Mouse (Mus musculus) kidney, postnatal 36 days (tissue): ENCODE results near the gene AU021092.
"Not testable (repeated sequence)": the region's sequence is repeated elsewhere in the genome, so short reads cannot be mapped to it uniquely, and the experiment has no call there.

ENCODE experiments used
- DNase-seq, 2 experiments: peaks; one replicate each; pipeline ENCODE4 v3.0.0; 2021 to 2022; ENCODE audit warnings: mixed read lengths in 2 of 2

AU021092 gene

DNA sequence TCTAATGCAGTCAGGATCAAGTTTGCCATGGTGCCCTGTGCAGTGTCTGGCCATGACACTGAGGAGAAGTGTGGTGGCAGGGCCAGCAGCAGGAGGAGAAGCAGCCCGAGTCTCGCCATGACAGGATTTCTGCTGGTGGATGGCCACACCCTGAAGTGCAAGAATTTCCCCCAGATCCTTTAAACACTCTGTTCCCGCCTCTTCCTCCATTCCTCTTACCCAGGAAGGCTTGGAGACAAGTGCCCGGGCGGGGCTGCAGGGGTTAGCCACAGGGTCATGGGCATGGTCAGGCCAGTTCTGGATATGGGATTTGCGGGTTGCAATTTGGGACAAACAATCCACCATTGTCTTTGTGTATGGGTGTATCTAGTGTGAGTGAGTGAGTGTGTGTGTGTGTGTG, at the start of gene AU021092:
Gene AU021092, minus strand, starts transcription at position 160 of the 400 bp plus-strand sequence.
- peak; percentile 64 to 66 for DNase-seq

- DNase-seq, result no peak
Measured at GRCm38 (mm10) chr16:5271411-5272035, 49.4 kb upstream of the AU021092 start.

DNA sequence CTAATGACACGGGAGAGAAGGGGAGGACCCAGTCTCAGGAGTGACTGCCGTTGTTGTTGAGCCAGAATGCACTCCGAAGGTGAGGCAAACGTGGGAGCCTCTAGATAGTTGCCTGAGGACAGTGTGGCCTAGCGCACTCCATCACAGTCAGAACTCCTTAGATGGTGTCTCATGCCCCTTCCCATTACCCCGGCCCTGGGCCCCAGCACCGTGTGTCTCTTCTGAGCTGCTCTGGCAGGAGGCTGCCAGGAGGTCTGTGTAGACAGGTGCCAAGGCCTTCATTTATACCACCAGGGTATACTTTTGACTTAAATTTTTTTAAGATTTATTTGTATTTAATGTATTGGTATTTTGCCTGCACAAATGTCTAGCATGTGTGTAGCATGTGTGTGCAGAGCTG, 41.8 kb upstream of the AU021092 start:
- no peak for DNase-seq

GRCm38 (mm10) chr16:5263156-5263555, 41.1 kb upstream of the AU021092 start:
- DNase-seq, result no peak

DNA sequence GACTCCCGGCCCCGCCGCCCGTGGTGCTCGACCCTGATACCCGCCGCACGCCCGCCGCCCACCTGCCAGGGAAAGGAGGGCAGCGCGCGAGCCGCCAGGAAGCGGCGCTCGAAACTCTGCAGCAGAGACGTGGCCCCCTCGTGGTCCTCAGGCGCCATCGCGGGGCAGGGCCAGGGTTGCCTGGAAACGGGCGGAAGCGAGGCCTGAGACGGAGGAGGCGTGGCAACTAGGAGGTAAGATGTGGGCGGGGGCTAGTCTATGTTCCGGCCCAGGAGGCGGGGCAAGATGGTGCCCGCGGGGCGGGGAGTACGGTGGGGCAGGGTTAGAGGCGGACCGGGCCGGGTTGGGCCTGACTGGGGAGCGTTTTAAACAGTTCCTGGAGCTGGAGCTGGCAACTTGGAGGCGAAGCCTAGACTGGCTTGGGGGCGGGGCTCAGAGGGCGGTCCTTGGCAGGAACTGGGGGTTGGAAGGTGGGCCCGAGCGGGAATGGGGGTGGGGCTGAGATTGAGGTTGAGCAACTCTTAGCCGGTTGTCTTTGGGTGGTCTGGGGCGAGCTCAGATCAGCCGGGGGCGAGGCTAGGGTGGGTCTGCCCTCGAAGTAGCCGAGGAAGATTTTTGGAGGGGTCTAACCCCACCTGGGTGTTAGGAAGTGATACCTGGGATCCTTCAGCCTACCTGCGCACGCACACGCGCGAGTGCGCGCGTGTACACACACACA, 33.8 kb upstream of the AU021092 start, which contains the start of gene Eef2kmt:
Gene Eef2kmt, minus strand, starts transcription at position 205 of the 718 bp plus-strand sequence.
- DNase-seq, result peak; percentile 99

GRCm38 (mm10) chr16:5255081-5255740, 33.1 kb upstream of the AU021092 start:
- DNase-seq, result peak in 1 of 2 experiments; percentile 36

- peak; percentile 79 to 87 for DNase-seq
Measured at GRCm38 (mm10) chr16:5254346-5255025, 32.4 kb upstream of the AU021092 start.

DNA sequence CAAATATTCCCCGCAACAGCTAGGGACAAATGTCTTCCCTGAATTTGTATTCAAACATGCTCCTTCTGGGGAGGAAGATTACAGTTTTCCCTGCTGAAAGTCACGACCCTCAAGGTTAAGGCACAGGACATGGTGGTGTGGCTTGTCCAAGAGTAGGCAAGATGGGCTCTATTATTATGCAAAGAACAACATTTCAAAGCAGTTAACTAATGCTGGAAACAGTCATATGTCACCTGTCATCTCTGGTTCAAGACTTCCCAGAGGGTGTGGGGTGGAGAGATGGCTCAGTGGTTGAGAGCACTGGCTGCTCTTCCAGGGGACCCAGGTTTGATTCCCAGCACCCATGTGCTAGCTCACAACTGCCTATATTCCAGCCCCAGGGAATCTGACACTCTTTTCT, 30.2 kb upstream of the AU021092 start:
- no peak for DNase-seq

DNA sequence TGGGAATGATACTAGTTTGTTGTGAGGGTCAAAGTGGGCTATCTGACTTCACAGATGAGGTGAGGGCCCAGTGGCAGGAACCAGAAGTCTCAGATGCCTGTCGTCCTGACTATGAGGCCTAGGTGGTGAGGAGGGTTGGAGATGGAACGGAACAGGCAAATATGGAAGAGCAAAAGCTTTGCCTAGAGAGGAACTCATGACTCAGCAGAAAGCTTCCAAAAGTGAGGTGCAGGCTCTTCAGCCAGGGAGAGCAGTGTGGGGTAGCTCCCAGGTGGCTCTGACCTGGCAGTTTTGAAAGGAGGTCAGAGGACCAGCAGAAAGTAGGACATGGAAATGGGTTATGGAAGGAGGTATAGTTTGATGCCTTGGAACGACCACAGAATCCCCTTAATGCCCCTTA, 28.8 kb upstream of the AU021092 start:
- DNase-seq, result no peak

DNA sequence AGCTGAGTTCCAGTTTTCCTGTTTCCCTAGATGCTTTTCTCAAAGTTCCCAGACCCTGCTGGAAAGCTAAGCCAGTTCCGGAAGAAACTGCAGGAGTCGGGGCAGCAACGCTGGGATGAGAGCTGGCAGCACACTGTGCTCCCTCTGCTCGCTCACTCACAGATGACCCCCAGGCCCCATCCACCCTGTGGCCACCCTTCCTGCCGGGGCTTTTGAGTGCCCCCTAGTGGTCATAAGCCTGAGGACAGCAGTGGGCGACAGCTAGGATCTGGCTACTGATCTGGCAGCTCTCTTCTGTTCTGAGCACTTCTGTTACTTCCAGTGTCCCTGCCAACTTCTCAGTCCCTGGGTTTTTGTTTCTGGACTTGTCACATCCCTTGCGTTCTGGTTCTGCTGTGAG, 22.3 kb upstream of the AU021092 start:
- peak; percentile 65 to 85 for DNase-seq

DNA sequence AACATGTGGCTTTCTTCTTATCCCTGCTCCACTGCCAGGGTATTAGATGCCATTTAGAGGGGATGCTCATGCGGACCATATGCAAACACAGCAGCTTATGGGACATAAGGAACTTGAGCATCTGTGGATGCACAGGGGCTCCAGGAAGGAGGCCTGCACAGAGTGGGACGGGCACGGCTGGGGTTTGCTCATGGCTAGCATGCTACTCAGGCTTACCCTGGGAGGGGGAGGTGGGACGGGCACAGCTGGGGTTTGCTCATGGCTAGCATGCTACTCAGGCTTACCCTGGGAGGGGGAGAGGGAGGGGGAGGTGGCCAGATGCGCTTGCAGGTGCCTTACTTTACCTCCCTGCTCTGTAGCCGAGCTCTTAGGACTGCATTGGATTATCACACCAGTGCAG, 20.8 kb upstream of the AU021092 start:
- DNase-seq, result no peak

DNA sequence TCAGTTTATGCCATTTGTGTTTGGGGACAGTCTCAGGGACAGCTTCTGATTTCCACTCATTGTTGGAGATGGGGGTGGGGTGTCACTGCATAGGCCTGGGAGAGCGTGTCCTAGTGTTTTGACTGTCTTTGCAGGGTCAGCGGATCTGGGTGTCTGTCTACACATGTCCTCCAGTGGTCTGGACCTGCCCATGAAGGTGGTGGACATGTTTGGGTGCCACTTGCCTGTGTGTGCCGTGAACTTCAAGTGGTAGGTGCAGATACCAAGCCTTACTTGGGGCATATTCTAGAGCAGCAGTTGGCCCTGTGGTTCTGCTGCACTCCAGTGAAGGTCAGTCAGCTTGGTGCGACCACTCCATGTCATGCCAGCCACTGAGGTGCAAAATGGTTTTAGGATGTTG, 20.3 kb upstream of the AU021092 start:
- DNase-seq, result no peak

DNA sequence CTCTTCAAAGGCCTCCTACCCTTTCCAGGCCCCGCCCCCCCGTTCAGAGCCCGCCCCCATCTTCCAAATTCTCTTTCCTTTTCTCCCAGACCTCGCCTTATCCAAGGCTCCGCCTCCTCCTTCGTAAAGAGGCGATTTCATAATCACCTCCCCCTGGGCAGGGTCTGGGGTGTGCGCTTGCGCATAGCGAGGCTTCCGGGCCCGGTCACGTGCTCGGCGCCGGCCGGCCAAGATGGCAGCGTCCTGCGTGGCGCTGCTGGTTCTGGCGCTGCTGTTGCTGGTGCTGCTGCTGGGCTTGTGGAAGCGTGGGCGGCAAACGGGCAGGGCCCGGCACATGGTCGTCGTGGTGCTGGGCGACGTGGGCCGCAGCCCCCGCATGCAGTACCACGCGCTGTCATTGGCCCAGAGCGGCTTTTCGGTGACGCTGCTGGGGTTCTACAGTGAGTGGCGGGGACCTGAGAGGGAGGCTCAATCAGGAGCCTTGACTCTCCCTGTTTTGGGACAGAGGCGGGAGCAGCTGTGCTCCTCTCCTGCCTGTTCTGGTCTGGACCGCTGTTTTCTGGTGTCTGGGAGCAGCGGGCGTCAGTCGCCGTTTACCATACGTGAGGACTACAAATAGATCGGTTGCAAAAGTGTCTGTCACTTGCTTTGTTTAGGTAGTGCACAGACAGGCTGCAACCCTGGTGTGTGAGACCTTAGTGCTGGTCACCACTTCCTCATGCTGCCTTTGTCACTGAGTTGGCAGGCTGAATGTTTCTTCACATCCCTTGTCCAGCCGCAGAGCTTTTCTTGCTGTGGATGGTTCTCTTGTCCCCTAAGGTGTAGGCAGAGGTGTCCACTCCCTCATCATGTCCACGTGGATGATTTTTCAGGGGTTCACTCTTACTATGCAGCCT, 11.6 kb upstream of the AU021092 start, which contains the start of gene Alg1:
Gene Alg1, plus strand, starts transcription at position 204 of the 896 bp plus-strand sequence.
- peak; percentile 95 to 97 for DNase-seq

GRCm38 (mm10) chr16:5232982-5233381, 10.9 kb upstream of the AU021092 start:
- DNase-seq, result no peak

- not testable (repeated sequence) for DNase-seq
Measured at GRCm38 (mm10) chr16:5228103-5228502, 6.0 kb upstream of the AU021092 start.

- DNase-seq, result not testable (repeated sequence)
Measured at GRCm38 (mm10) chr16:5227501-5227900, 5.4 kb upstream of the AU021092 start.

DNA sequence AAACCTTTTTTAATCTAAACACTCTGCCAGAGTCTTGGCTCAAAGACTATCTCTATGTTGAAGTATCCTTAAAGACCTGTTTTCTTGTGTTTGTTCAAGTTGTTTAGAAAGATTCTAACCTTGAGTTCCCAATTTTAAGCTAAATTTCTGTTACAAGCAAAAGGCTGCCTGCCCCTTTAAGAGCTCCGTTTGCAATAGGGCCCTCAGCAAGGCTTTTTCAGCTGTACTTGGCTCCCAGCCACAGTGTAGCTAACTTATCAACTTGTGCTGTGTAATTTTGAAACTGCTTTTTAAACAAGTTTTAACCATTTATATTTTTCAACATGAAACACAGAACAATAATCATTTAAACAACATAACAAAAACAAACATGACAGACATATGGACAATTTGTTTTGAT, 4.4 kb upstream of the AU021092 start:
- DNase-seq, result peak; percentile 25 to 29

DNA sequence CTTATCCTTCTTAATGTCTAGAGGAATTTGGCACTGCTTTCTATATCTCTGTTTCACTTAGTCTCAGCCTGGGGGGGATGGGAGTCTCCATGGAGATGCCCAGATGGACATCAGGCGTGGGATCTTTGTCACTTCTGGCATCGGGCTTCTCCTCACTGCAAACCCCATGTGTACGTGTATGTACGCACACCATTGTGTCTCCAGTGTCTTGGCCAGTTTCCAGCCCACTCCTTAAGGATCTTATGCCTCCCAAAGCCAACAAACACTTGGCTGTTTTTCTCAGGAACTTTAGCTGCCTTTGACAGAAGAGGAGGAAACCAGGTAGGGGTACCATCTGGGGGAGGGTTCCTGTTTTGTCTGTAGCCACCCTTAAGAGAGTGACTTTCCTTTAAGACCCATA, 696 bp downstream of the AU021092 start:
- DNase-seq, result peak in 1 of 2 experiments; percentile 23

GRCm38 (mm10) chr16:5217341-5218133, 4.6 kb downstream of the AU021092 start:
- DNase-seq, result peak; percentile 79 to 85

DNA sequence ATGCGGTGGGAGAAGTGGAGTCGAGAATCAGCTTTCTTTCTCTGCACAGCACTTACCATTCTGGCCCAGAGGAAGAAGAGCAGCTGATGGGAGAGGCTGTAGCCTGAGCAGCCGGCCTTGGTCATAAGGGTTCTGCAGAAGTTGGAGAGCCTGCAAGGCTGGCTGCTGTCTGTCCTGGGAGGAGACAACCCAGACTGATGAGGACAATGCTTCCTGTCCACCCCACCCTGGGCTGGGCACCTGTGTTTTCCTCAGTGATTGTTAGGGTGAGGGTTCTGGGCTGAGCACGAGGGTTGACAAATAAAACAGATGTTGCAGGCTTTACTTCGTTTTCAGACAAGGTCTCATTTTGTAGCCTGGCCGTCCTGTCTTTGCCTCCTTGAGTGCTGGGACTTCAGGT, 5.4 kb downstream of the AU021092 start:
- DNase-seq, result no peak

DNA sequence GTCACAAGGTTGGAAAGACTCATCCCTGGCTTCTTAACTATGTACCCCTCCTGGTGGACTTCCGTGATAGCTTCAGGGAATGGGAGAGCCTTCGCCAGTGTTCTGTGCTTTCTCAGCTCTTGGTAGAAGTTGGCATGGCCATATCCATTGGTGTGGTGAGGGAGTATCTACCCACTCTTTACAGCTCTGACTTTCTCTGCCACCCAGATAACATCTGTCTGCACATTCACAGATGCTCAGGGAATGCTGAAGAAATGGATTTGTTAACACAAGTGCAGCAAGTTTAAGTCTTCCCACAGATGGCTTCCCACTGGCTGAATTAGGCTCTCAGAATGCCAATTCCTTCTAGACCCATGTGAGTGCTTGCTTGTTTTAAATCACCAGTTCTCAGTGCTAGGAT, 8.0 kb downstream of the AU021092 start:
- DNase-seq, result no peak
